Mouse (Mus musculus) heart, postnatal 0 days (tissue): ENCODE measurements around the gene Slc25a25. TPM values are rescaled to one million over a fixed set of nuclear protein-coding genes. Genes with fewer than 3 reads are reported as not detected.
"Not testable (repeated sequence)": the region's sequence is repeated elsewhere in the genome, so short reads cannot be mapped to it uniquely, and the experiment has no call there.

Experiments used
- ATAC-seq: fragments of 200-750 bp; cut with Nextera tagmentation; 2 replicates; pipeline ENCODE4 v1.8.0; 2017; ENCODE audit warnings: low read depth, moderate number of reproducible peaks, moderate library complexity; ENCODE audit not compliant: insufficient read depth
- DNase-seq: peaks from one replicate; pipeline ENCODE4 v3.0.0-alpha.2; 2016; ENCODE audit warnings: low spot score
- H3K27ac ChIP-seq: fragments of 300-500 bp; sonication (generic); 2 replicates; pipeline ENCODE4 v1.5.1; 2014; ENCODE audit warnings: low read depth, mild to moderate bottlenecking
- H3K27me3 ChIP-seq: fragments of 300-500 bp; sonication (generic); 2 replicates; pipeline ENCODE4 v1.6.1; 2014; ENCODE audit warnings: low read length, mixed read lengths; ENCODE audit not compliant: control insufficient read depth, insufficient read depth
- H3K36me3 ChIP-seq: fragments of 300-500 bp; sonication (generic); replicated peaks from 2 replicates; pipeline ENCODE4 v1.6.1; 2014; ENCODE audit warnings: low read length, mixed read lengths; ENCODE audit not compliant: control insufficient read depth, insufficient read depth
- H3K4me1 ChIP-seq: fragments of 300-500 bp; sonication (generic); 2 replicates; pipeline ENCODE4 v1.6.1; 2014; ENCODE audit warnings: antibody characterized with exemption; ENCODE audit not compliant: control insufficient read depth, insufficient read depth
- H3K4me2 ChIP-seq: fragments of 300-500 bp; sonication (generic); 2 replicates; pipeline ENCODE4 v1.6.1; 2014; ENCODE audit warnings: low read depth, mild to moderate bottlenecking, low read length, moderate library complexity
- H3K4me3 ChIP-seq: fragments of 300-500 bp; sonication (generic); 2 replicates; pipeline ENCODE4 v1.5.1; 2014; ENCODE audit warnings: low read depth, low read length
- H3K9ac ChIP-seq: fragments of 300-500 bp; sonication (generic); replicated peaks from 2 replicates; pipeline ENCODE4 v1.6.1; 2014; ENCODE audit warnings: low read depth, low read length, mixed read lengths
- H3K9me3 ChIP-seq: fragments of 300-500 bp; sonication (generic); replicated peaks from 2 replicates; pipeline ENCODE4 v1.6.1; 2016; ENCODE audit warnings: low read length; ENCODE audit not compliant: control insufficient read depth
- CTCF ChIP-seq: IDR thresholded peaks from 2 replicates; pipeline ENCODE4 v1.5.1; 2016; ENCODE audit warnings: antibody characterized with exemption, control low read depth, low read depth
- EP300 ChIP-seq: IDR thresholded peaks from 2 replicates; pipeline ENCODE4 v1.6.1; 2016; ENCODE audit warnings: antibody characterized with exemption, low read depth
- WGBS: fragments of 180-500 bp; shearing (Covaris S2); extraction: QIAGEN DNeasy Blood & Tissue Kit; methylation state at CpG from one replicate; pipeline ENCODE4 v1.1.7; 2014; 5-methylcytosine and 5-hydroxymethylcytosine counted together
- polyA plus RNA-seq: library from polyadenylated mRNA; unstranded; fragments of >200 nt; fragmentation: Nextera tagmentation; extraction: Ambion mirVana; gene quantifications from 2 replicates; pipeline ENCODE4 v1.2.1, GENCODE M21; 2015
- total RNA-seq: library from RNA; depleted of rRNA; stranded (reverse); fragments of >200 nt; gene quantifications from 2 replicates; pipeline ENCODE4 v1.2.3, GENCODE M21; 2014; ENCODE audit warnings: low replicate concordance

Gene Slc25a25
- total and polyA plus RNA-seq, 2 experiments from 2014 or later, result 6.6 to 12.5 TPM

DNA sequence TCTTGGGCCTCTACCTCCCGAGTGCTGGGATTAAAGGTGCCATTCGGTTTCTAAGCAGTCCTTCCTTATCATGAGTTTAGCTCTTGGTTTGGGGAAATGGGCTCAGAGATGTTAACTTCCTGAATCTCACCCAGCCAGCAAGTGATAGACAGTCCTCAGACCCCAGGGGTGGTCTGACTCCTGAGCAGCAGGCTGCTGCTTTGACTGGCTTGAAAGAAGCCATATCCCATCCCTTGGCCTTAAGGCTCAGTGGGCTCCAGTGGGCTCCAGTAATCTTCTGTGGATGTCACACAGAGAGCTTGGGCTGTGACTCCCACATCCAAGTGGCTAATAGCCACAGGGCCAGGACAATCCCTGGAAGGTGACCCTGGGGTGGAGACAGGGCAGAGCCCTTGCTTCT is 43.3 kb upstream of the Slc25a25 start:
- no peaks in the 10 kb centered on the region for H3K36me3 ChIP-seq
- TF ChIP-seq CTCF (no peak), EP300 (no peak)
- 50% methylated on average over 2 of the region's 2 CpGs for WGBS
- DNase-seq (no peak), ATAC-seq (no peak)
- no peaks in the 10 kb centered on the region for H3K27me3 ChIP-seq
- no peak overlapping the region for H3K4me2 ChIP-seq
- H3K27ac ChIP-seq, result peak overlapping the region; percentile 62
- no peaks in the 10 kb centered on the region; the same call in 1 of the 2 replicates for H3K9me3 ChIP-seq
- H3K4me1 ChIP-seq, result no peaks in the 10 kb centered on the region
- no peak overlapping the region for H3K4me3 ChIP-seq
- no peak overlapping the region for H3K9ac ChIP-seq

DNA sequence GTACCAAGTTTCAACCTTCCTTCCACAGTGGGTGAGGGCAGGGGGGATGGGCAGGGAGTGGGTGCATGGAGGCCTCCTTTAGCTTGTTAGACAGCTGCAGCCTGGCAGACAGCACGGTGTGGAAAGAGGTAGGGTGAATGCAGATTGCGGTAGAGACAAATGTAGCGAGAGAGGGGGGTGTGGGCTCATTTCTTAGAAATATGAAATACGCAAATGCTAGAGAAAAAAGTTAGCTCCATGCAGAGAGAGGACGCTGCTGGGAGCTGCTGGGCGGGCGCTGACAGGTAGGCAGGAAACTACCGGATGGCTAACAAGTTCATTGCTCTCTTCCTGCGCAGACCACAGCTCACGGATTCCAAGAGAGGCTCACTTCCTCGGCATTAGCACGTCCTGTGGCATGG is 42.1 kb upstream of the Slc25a25 start:
- no peaks in the 10 kb centered on the region for H3K9me3 ChIP-seq
- WGBS, result 60% methylated on average over 12 of the region's 12 CpGs

DNA sequence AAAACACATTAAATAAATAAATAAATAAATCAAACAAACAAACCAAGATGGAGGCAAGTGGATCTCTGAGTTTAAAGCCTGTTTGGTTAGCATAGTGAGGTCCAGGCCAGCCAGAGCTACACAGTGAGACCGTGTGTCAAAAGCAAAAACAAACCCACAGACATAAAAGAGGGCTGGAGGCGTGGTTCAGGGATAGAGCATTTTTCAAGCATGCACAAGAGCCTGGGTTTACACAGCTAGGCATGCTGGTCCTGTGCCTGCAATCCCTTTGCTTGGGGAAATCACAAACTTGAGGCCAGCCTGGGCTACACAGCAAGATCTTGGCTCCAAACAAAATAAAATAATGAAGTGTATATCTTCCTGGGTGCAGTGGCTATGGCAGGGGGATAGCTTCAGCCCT is 41.4 kb upstream of the Slc25a25 start:
- Histone ChIP-seq H3K9me3 (no peaks in the 10 kb centered on the region), H3K27ac (no peak overlapping the region), H3K4me2 (no peak overlapping the region), H3K27me3 (0 out of 2 replicates have a peak, but pooled peaks cover 3% of the 10 kb centered on the region), H3K36me3 (no peaks in the 10 kb centered on the region), H3K4me1 (no peaks in the 10 kb centered on the region), H3K4me3 (no peak overlapping the region), H3K9ac (no peak overlapping the region)
- TF ChIP-seq EP300, result no peak
- ATAC-seq (no peak), DNase-seq (no peak)
- WGBS, result 71% methylated on average over 2 of the region's 2 CpGs

More for the DNA sequence above, 42.1 kb upstream of the Slc25a25 start:
- no peak for DNase-seq
- ATAC-seq, result no peak
- H3K27me3 ChIP-seq, result 0 out of 2 replicates have a peak, but pooled peaks cover 3% of the 10 kb centered on the region
- H3K27ac ChIP-seq, result peak overlapping the region; percentile 62; the same call in 1 of the 2 replicates
- H3K4me2 ChIP-seq, result peak overlapping the region; percentile 3; the same call in 1 of the 2 replicates
- H3K4me1 ChIP-seq, result no peaks in the 10 kb centered on the region
- TF ChIP-seq EP300, result no peak
- no peak for TF ChIP-seq CTCF
- H3K4me3 ChIP-seq, result no peak overlapping the region
- no peaks in the 10 kb centered on the region for H3K36me3 ChIP-seq
- no peak overlapping the region for H3K9ac ChIP-seq

DNA sequence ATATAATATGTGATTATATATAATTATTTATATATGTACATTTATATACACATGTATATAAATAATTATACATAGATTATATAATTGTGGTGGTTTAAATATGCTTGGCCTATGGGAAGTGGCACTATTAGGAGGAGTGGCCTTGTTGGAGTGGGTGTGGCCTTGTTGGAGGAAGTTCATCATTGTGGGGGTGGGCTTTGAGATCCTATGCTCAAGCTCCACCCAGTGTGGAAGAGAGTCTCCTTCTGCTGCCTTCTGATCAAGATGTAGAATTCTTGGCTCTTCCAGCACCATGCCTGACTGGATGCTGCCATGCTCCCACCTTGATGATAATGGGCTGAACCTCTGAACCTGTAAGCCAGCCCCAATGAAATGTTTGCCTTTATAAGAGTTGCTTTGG is 39.5 kb upstream of the Slc25a25 start:
- H3K27me3 ChIP-seq, DNase-seq, H3K9ac ChIP-seq, H3K9me3 ChIP-seq, H3K4me1 ChIP-seq, H3K4me3 ChIP-seq, H3K36me3 ChIP-seq, ATAC-seq, H3K4me2 ChIP-seq, H3K27ac ChIP-seq: not testable (repeated sequence)

- Histone ChIP-seq H3K4me1 (0 out of 2 replicates have a peak, but pooled peaks cover 5% of the 10 kb centered on the region), H3K27ac (no peak overlapping the region), H3K9me3 (no peaks in the 10 kb centered on the region), H3K9ac (no peak overlapping the region), H3K27me3 (0 out of 2 replicates have a peak, but pooled peaks cover 3% of the 10 kb centered on the region), H3K4me2 (no peak overlapping the region), H3K4me3 (no peak overlapping the region), H3K36me3 (no peaks in the 10 kb centered on the region)
- DNase-seq (peak; percentile 87), ATAC-seq (peak; percentile 62; the same call in 1 of the 2 replicates)
- under 1% methylated on average over 5 of the region's 5 CpGs for WGBS
- TF ChIP-seq CTCF (peak; percentile 91), EP300 (no peak)
Measured at GRCm38 (mm10) chr2:32488679-32489078, 37.4 kb upstream of the Slc25a25 start.

GRCm38 (mm10) chr2:32487124-32487623 is 35.9 kb upstream of the Slc25a25 start:
- Histone ChIP-seq H3K27me3 (0 out of 2 replicates have a peak, but pooled peaks cover 3% of the 10 kb centered on the region), H3K4me3 (no peak overlapping the region), H3K4me2 (no peak overlapping the region), H3K36me3 (no peaks in the 10 kb centered on the region), H3K9me3 (no peaks in the 10 kb centered on the region), H3K9ac (no peak overlapping the region), H3K27ac (no peak overlapping the region), H3K4me1 (0 out of 2 replicates have a peak, but pooled peaks cover 5% of the 10 kb centered on the region)
- peak; percentile 69 for ATAC-seq
- 3% methylated on average over 6 of the region's 6 CpGs for WGBS
- DNase-seq, result peak; percentile 78
- TF ChIP-seq EP300 (no peak), CTCF (peak; percentile 74)
